Mouse (Mus musculus) liver, postnatal 0 days (tissue): ENCODE results near the gene Fbxo31. TPM values are rescaled to one million over a fixed set of nuclear protein-coding genes. Genes with fewer than 3 reads are reported as not detected.

Experiments used
- ATAC-seq: fragments of 200-750 bp; cut with Nextera tagmentation; 2 replicates; pipeline ENCODE4 v1.8.0; 2017; ENCODE audit warnings: mild to moderate bottlenecking, moderate library complexity
- DNase-seq: peaks from one replicate; pipeline ENCODE4 v3.0.0-alpha.2; 2016
- H3K27ac ChIP-seq: fragments of 300-500 bp; sonication (generic); 2 replicates; pipeline ENCODE4 v1.5.1; 2014; ENCODE audit warnings: antibody characterized with exemption, moderate library complexity, mild to moderate bottlenecking, low read depth
- H3K27me3 ChIP-seq: fragments of 300-500 bp; sonication (generic); 2 replicates; pipeline ENCODE4 v1.6.1; 2014; ENCODE audit warnings: low read length, control low read depth, mixed read lengths; ENCODE audit not compliant: insufficient read depth
- H3K36me3 ChIP-seq: fragments of 300-500 bp; sonication (generic); replicated peaks from 2 replicates; pipeline ENCODE4 v1.6.1; 2014; ENCODE audit warnings: mild to moderate bottlenecking, control low read depth, low read length, moderate library complexity, mixed read lengths; ENCODE audit not compliant: insufficient read depth
- H3K4me1 ChIP-seq: fragments of 300-500 bp; sonication (generic); 2 replicates; pipeline ENCODE4 v1.6.1; 2014; ENCODE audit warnings: antibody characterized with exemption, mild to moderate bottlenecking, control low read depth; ENCODE audit not compliant: insufficient read depth
- H3K4me2 ChIP-seq: fragments of 300-500 bp; sonication (generic); 2 replicates; pipeline ENCODE4 v1.6.1; 2014; ENCODE audit warnings: low read depth, mild to moderate bottlenecking, low read length, moderate library complexity, mixed read lengths
- H3K4me3 ChIP-seq: fragments of 300-500 bp; sonication (generic); 2 replicates; pipeline ENCODE4 v1.5.1; 2014; ENCODE audit warnings: low read depth, low read length
- H3K9ac ChIP-seq: fragments of 300-500 bp; sonication (generic); replicated peaks from 2 replicates; pipeline ENCODE4 v1.6.1; 2014; ENCODE audit warnings: mild to moderate bottlenecking, moderate library complexity
- H3K9me3 ChIP-seq: fragments of 300-500 bp; sonication (generic); 2 replicates; pipeline ENCODE4 v1.6.1; 2016; ENCODE audit warnings: mild to moderate bottlenecking, control low read depth, low read length, mixed read lengths
- CTCF ChIP-seq: sonication (generic); IDR thresholded peaks from 2 replicates; pipeline ENCODE4 v1.5.1; 2016; ENCODE audit warnings: antibody characterized with exemption, low read depth
- EP300 ChIP-seq: IDR thresholded peaks from 2 replicates; pipeline ENCODE4 v1.6.1; 2016; ENCODE audit warnings: antibody characterized with exemption, low read depth, mild to moderate bottlenecking
- WGBS: fragments of 180-500 bp; shearing (Covaris S2); extraction: QIAGEN DNeasy Blood & Tissue Kit; methylation state at CpG from one replicate; pipeline ENCODE4 v1.1.7; 2014; ENCODE audit not compliant: insufficient replicate concordance; 5-methylcytosine and 5-hydroxymethylcytosine counted together
- polyA plus RNA-seq: library from polyadenylated mRNA; unstranded; fragments of >200 nt; fragmentation: Nextera tagmentation; extraction: Ambion mirVana; gene quantifications from 2 replicates; pipeline ENCODE4 v1.2.1, GENCODE M21; 2015

Gene Fbxo31
- polyA plus RNA-seq = 12.3 and 13.9 TPM in 2 replicates

DNA sequence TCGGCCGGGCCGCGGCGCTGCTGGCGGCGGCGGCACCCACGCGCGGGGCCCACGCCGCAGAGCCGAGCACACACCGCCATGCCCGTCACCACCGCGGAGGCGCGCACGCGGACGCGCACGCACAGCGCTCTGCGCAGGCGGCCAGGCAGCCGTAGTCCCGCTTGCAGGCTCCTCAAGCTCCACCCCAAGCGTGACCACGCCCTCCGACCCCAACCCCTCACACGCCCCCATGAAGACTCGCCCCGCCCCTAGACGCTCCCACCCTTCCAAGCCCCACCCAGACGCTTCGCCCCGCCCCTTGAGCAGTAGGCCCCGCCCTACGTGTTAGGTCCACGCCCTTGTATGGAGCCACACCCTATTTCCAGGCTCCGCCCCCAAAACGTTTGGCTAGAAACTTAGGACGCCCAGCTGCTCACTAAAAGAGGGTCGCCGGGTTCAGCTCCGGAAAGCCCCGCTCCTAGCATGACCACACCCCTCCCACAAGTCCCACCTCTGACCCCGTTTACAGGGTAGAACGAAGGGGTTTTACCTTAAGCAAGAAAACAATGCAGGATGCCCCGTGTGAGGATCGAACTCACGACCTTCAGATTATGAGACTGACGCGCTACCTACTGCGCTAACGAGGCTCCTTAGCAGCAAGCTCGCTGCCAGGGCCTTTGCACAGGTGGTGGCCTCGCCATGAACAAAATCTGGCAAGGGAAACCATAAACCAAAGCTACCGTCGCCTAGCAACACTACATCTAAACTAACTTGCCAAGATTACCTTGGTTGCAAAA lies at the start of gene Fbxo31:
Fbxo31 (minus strand) TSS at position 131 of the 776 bp plus-strand sequence.
- DNase-seq (peak; percentile 99), ATAC-seq (peak; percentile 83)
- no peaks in the 10 kb centered on the region for H3K9me3 ChIP-seq
- peak within 1 kb of the TSS; percentile 96 for H3K27ac ChIP-seq
- WGBS = 1% methylated on average over 45 of the region's 63 CpGs
- no peaks in the 10 kb centered on the region for H3K27me3 ChIP-seq
- H3K4me1 ChIP-seq = peaks cover 41% of the 10 kb centered on the region
- H3K9ac ChIP-seq = peak within 1 kb of the TSS; percentile 83
- H3K4me3 ChIP-seq = peak within 1 kb of the TSS; percentile 92
- H3K4me2 ChIP-seq = peak within 1 kb of the TSS; percentile 99
- H3K36me3 ChIP-seq = no peaks in the 10 kb centered on the region
- no peak for TF ChIP-seq CTCF
- TF ChIP-seq EP300 = no peak

DNA sequence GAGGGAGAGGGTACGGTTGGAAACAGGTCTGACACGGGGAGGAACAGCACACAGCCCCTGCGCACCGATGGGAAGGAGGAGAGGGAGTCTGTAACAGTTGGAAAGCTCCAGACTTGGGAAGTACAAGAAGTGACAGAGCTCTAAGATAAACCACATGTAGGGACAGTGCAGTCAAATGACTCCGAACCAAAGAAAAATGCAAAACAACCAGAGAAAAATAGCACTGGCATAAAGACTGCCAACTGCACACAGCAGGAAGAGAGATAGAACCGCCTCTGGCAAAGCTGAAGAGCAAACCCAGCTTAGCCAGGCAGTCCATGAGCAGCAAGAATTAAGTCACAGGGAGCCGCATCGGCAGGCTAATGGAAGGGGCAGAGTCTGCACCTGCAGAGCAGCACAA lies 44.4 kb upstream of the Fbxo31 start:
- Histone ChIP-seq H3K27ac (no peak overlapping the region), H3K9ac (no peak overlapping the region), H3K27me3 (no peaks in the 10 kb centered on the region), H3K4me3 (no peak overlapping the region), H3K4me2 (no peak overlapping the region), H3K9me3 (no peaks in the 10 kb centered on the region), H3K4me1 (peaks cover 17% of the 10 kb centered on the region), H3K36me3 (no peaks in the 10 kb centered on the region; the same call in 1 of the 2 replicates)
- no peak for DNase-seq
- 85% methylated on average over 8 of the region's 8 CpGs for WGBS
- TF ChIP-seq CTCF (no peak), EP300 (no peak)
- no peak for ATAC-seq

DNA sequence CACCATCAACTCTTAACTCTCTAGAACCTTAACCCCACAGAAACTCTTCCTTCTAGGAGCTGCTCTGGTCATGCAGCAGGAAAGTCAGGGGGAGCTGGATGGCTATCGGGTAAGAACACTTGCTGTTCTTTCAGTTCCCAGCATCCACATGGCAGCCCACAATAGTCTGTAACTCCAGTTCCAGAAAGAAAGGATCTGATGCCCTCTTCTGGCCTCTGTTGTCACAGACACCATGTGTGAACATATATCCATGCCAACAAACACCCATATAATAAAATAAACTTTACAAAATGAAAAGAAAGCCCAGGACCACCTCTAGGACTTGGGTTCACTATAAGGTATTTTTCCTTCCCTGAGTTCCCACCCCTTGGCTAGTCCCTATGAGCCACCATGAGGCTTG lies 43.3 kb upstream of the Fbxo31 start:
- DNase-seq = no peak
- H3K27ac ChIP-seq = no peak overlapping the region

DNA sequence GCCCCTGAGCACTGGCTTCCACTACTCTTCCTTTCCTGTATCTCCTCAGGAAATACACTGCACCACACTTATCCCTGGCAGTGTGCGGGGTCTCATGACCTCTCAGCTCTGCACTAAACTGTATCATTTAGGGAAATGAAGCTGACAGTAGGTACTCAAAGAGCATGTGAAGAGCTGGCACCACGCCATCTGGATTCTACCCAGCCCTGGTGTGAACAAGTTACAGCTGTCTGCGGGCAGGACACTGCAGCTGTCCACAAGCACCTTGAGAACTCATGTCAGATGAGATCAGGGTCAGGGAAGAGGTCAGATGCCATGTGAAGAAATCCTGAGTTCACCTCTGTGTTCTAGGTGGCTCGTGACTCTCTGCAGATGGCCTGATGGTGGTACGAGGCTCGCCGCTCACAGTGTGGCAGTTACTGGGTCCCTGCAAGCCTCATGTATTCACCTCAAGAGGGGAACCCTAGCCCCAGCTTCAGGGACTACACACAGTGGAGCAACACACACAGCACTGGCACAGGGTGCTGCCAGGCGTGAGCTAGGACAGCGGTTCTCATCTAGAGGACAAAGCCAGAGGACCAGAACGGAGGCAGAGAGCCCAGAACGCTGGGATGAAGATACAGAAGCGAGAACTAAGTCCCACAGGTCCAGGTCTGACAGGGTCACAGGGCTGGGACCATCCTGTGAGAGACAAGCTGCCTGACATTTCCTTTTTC lies 42.4 kb upstream of the Fbxo31 start:
- peak; percentile 62 for DNase-seq
- no peak for ATAC-seq

More for the DNA sequence above, 43.3 kb upstream of the Fbxo31 start:
- ATAC-seq = no peak
- 46% methylated on average over 1 of the region's 1 CpGs for WGBS
- no peaks in the 10 kb centered on the region for H3K27me3 ChIP-seq
- H3K9ac ChIP-seq = no peak overlapping the region
- H3K4me3 ChIP-seq = no peak overlapping the region
- no peaks in the 10 kb centered on the region for H3K9me3 ChIP-seq
- no peaks in the 10 kb centered on the region; the same call in 1 of the 2 replicates for H3K36me3 ChIP-seq
- TF ChIP-seq CTCF (peak; percentile 34), EP300 (no peak)
- no peak overlapping the region for H3K4me2 ChIP-seq
- H3K4me1 ChIP-seq = peaks cover 17% of the 10 kb centered on the region

DNA sequence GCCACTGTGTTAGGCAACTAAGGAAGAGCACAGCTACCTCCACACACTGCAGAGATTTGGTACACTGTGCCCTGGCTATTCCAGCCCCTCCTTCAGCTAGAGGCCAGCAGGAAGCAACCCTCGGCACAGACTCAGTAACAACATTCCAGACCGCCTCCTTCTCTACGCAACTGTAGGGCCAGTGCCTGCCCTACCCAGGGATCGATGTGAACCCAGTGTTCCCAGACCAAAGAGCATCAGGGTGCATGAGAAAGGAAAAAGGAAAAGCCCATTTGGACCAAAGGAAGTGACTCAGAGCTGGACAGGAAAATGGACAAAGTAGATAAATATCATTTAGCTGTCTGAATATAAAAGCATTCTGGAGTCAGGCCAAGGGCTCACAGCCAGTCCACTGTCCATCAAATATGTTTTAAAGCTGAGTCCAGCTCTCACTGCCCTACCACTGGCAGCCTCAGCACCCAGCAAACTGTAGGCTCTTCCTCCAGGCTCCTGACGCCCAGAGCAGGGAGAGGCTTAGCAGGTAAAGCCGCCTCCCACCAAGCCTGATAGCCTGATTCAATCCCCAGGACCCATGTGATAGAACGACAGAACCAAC lies 40.9 kb upstream of the Fbxo31 start:
- no peak overlapping the region for H3K9ac ChIP-seq
- H3K27me3 ChIP-seq = no peaks in the 10 kb centered on the region
- H3K36me3 ChIP-seq = no peaks in the 10 kb centered on the region; the same call in 1 of the 2 replicates
- H3K27ac ChIP-seq = peak overlapping the region; percentile 56
- peaks cover 17% of the 10 kb centered on the region for H3K4me1 ChIP-seq
- no peaks in the 10 kb centered on the region for H3K9me3 ChIP-seq
- WGBS = 38% methylated on average over 7 of the region's 7 CpGs
- no peak overlapping the region for H3K4me3 ChIP-seq
- H3K4me2 ChIP-seq = no peak overlapping the region
- peak; percentile 94 for ATAC-seq
- TF ChIP-seq CTCF = no peak
- peak; percentile 82 for TF ChIP-seq EP300
- peak; percentile 52 for DNase-seq

More for the DNA sequence above, 42.4 kb upstream of the Fbxo31 start:
- H3K4me2 ChIP-seq = no peak overlapping the region
- WGBS = 78% methylated on average over 12 of the region's 12 CpGs
- no peaks in the 10 kb centered on the region for H3K9me3 ChIP-seq
- peaks cover 17% of the 10 kb centered on the region for H3K4me1 ChIP-seq
- TF ChIP-seq EP300 (no peak), CTCF (no peak)
- H3K36me3 ChIP-seq = no peaks in the 10 kb centered on the region; the same call in 1 of the 2 replicates
- no peaks in the 10 kb centered on the region for H3K27me3 ChIP-seq
- no peak overlapping the region for H3K9ac ChIP-seq
- H3K27ac ChIP-seq = peak overlapping the region; percentile 56; the same call in 1 of the 2 replicates
- H3K4me3 ChIP-seq = no peak overlapping the region

DNA sequence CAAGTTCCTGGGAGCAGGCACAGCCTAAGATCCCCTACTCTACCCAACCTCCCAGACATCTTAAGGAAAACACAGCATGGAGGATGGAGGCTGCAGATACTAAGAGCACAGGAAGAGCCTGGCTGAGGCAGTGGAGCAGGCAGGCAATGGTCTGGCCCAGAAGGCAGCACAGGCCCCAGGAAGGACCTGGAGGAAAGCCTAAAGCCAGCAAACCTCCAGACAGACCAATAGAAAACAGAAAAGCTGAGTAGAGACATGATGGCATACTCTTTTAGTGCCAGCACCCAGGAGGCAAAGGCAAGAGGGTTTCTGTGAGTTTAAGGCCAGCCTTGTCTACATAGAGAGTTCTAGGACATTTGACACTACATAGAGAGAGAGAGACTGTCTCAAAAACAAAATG lies 34.8 kb upstream of the Fbxo31 start:
- no peak overlapping the region for H3K27ac ChIP-seq
- H3K9ac ChIP-seq = no peak overlapping the region
- no peak overlapping the region for H3K4me3 ChIP-seq
- no peaks in the 10 kb centered on the region; the same call in 1 of the 2 replicates for H3K36me3 ChIP-seq
- H3K9me3 ChIP-seq = no peaks in the 10 kb centered on the region
- no peak for TF ChIP-seq EP300
- TF ChIP-seq CTCF = no peak
- H3K4me1 ChIP-seq = no peaks in the 10 kb centered on the region
- DNase-seq (no peak), ATAC-seq (no peak)
- H3K27me3 ChIP-seq = no peaks in the 10 kb centered on the region
- H3K4me2 ChIP-seq = no peak overlapping the region
